Mouse (Mus musculus) left cerebral cortex, postnatal 36 days (tissue): Measurements from ENCODE around the gene Rfx7. TPM values are rescaled to one million over a fixed set of nuclear protein-coding genes. Genes with fewer than 3 reads are reported as not detected.

ENCODE experiments used
- DNase-seq, 2 experiments: peaks; one replicate each; pipeline ENCODE4 v3.0.0; 2021 to 2022; ENCODE audit warnings: low spot score in 2 of 2, mixed read lengths in 1 of 2
- intact Hi-C: fragments of 180-260 bp; cut with DNase I; formaldehyde crosslinking; loops from one replicate; pipeline ENCODE4 v1.15.1; 2025
- total RNA-seq, 2 experiments: library from RNA; stranded (reverse); gene quantifications; 2 replicates each; pipeline ENCODE4 v1.2.3; 2021

Rfx7 gene
- total RNA-seq, result 10 to 100 TPM; 26.9 to 33.9 TPM

- intact Hi-C loops, result loop anchor here (2.0 to 5.0 kb wide), 3 partner anchors 39 to 130 kb away; partner anchors contain the start of genes Nedd4 and Tex9
- peak; percentile 79 to 86 for DNase-seq
Measured at GRCm38 (mm10) chr9:72531996-72532380, at the start of gene Rfx7. Gene Rfx7, plus strand, starts transcription at chr9:72532240.

- DNase-seq, result no peak
- intact Hi-C loops, result no loop called here
Measured at GRCm38 (mm10) chr9:72488523-72488922, 43.5 kb upstream of the Rfx7 start.

- DNase-seq, result no peak
- intact Hi-C loops, result no loop called here
Measured at GRCm38 (mm10) chr9:72489131-72489530, 42.9 kb upstream of the Rfx7 start.

GRCm38 (mm10) chr9:72491559-72492193, 40.4 kb upstream of the Rfx7 start:
- DNase-seq, result peak; percentile 80 to 87
- intact Hi-C loops, result loop anchor here (2.0 kb wide), 1 partner anchor 39 kb away; no protein-coding TSS in a partner anchor

GRCm38 (mm10) chr9:72492194-72492565, 39.9 kb upstream of the Rfx7 start, which contains the start of gene Tex9:
Gene Tex9, minus strand, starts transcription at chr9:72492212.
- intact Hi-C loops, result loop anchor here (2.0 kb wide), 1 partner anchor 39 kb away; no protein-coding TSS in a partner anchor
- DNase-seq, result no peak

- intact Hi-C loops, result loop anchor here (2.0 kb wide), 1 partner anchor 37 kb away; no protein-coding TSS in a partner anchor
- no peak for DNase-seq
Measured at GRCm38 (mm10) chr9:72493465-72493864, 38.6 kb upstream of the Rfx7 start.

GRCm38 (mm10) chr9:72493984-72494685, 37.9 kb upstream of the Rfx7 start:
- intact Hi-C loops, result loop anchor here (2.0 kb wide), 1 partner anchor 37 kb away; no protein-coding TSS in a partner anchor
- DNase-seq, result no peak

- intact Hi-C loops, result no loop called here
- no peak for DNase-seq
Measured at GRCm38 (mm10) chr9:72496691-72497090, 35.3 kb upstream of the Rfx7 start.

- intact Hi-C loops, result no loop called here
- no peak for DNase-seq
Measured at GRCm38 (mm10) chr9:72497171-72497570, 34.9 kb upstream of the Rfx7 start.

- intact Hi-C loops, result no loop called here
- DNase-seq, result no peak
Measured at GRCm38 (mm10) chr9:72512229-72512981, 19.6 kb upstream of the Rfx7 start.

GRCm38 (mm10) chr9:72515366-72515765, 16.7 kb upstream of the Rfx7 start:
- intact Hi-C loops, result no loop called here
- no peak for DNase-seq

GRCm38 (mm10) chr9:72519246-72519645, 12.8 kb upstream of the Rfx7 start:
- DNase-seq, result no peak
- intact Hi-C loops, result no loop called here

GRCm38 (mm10) chr9:72520849-72521248, 11.2 kb upstream of the Rfx7 start:
- no peak for DNase-seq
- intact Hi-C loops, result no loop called here

GRCm38 (mm10) chr9:72526091-72526490, 5.9 kb upstream of the Rfx7 start:
- intact Hi-C loops, result no loop called here
- DNase-seq, result no peak

- peak; percentile 80 to 83 for DNase-seq
- intact Hi-C loops, result loop anchor here (2.0 to 5.0 kb wide), 3 partner anchors 37 to 132 kb away; partner anchors contain the start of genes Nedd4 and Tex9
Measured at GRCm38 (mm10) chr9:72530237-72530636, 1.8 kb upstream of the Rfx7 start.

GRCm38 (mm10) chr9:72530824-72531223, 1.2 kb upstream of the Rfx7 start:
- intact Hi-C loops, result loop anchor here (2.0 to 5.0 kb wide), 3 partner anchors 38 to 131 kb away; partner anchors contain the start of genes Nedd4 and Tex9

GRCm38 (mm10) chr9:72531291-72531995, 597 bp upstream of the Rfx7 start:
- intact Hi-C loops, result loop anchor here (2.0 to 5.0 kb wide), 3 partner anchors 39 to 131 kb away; partner anchors contain the start of genes Nedd4 and Tex9

More at GRCm38 (mm10) chr9:72530824-72531223, 1.2 kb upstream of the Rfx7 start:
- no peak for DNase-seq

GRCm38 (mm10) chr9:72532381-72533088, 495 bp downstream of the Rfx7 start:
- intact Hi-C loops, result loop anchor here (5.0 kb wide), 2 partner anchors 75 to 130 kb away; partner anchors contain the start of gene Nedd4
- peak; percentile 46 to 59 for DNase-seq

More at GRCm38 (mm10) chr9:72531291-72531995, 597 bp upstream of the Rfx7 start:
- DNase-seq, result peak; percentile 85
